Mouse (Mus musculus): ENCODE measurements around the gene Rpl5. TPM values are rescaled to one million over a fixed set of nuclear protein-coding genes. Genes with fewer than 3 reads are reported as not detected.

Rpl5 gene
- polyA plus RNA-seq, 1 experiment from 2014 or later, result 68.4 TPM

Other genes starting within 250 kb of the Rpl5 start
- not detected in 2 replicates for gene Gfi1, start 174.5 kb upstream of the Rpl5 start, polyA plus RNA-seq (2015; fragmentation: Nextera tagmentation; extraction: Ambion mirVana)
- 0.12 TPM in 1 of 2 replicates, not detected in the other for gene Ube2d2b, start 70.4 kb upstream of the Rpl5 start, polyA plus RNA-seq (2015; fragmentation: Nextera tagmentation; extraction: Ambion mirVana)
- 40.8 and 44.3 TPM in 2 replicates for gene Evi5, start 25.4 kb upstream of the Rpl5 start, polyA plus RNA-seq (2015; fragmentation: Nextera tagmentation; extraction: Ambion mirVana)
- gene Fam69a, start 86.6 kb downstream of the Rpl5 start, polyA plus RNA-seq (2015; fragmentation: Nextera tagmentation; extraction: Ambion mirVana), result 36.0 and 38.7 TPM in 2 replicates
- 140 and 146 TPM in 2 replicates for gene Mtf2, start 165.2 kb downstream of the Rpl5 start, polyA plus RNA-seq (2015; fragmentation: Nextera tagmentation; extraction: Ambion mirVana)
- gene Tmed5, start 232.1 kb downstream of the Rpl5 start, polyA plus RNA-seq (2015; fragmentation: Nextera tagmentation; extraction: Ambion mirVana), result 24.2 and 24.6 TPM in 2 replicates
- gene Ccdc18, start 232.4 kb downstream of the Rpl5 start, polyA plus RNA-seq (2015; fragmentation: Nextera tagmentation; extraction: Ambion mirVana), result 4.3 and 5.2 TPM in 2 replicates

All from midbrain, embryonic 13.5 days (tissue).